Mouse (Mus musculus) ES-E14 (cell line): Measurements from ENCODE around the gene Usp15. TPM values are rescaled to one million over a fixed set of nuclear protein-coding genes. Genes with fewer than 3 reads are reported as not detected.

Experiments
- DNase-seq: peaks from one replicate; pipeline ENCODE4 v3.0.0-alpha.2; 2013; ENCODE audit warnings: low read depth, low spot score
- H3K27ac ChIP-seq: 2 replicates; pipeline ENCODE4 v1.5.1; 2012; ENCODE audit warnings: low read depth, mild to moderate bottlenecking, low read length, moderate library complexity, mixed read lengths; ENCODE audit not compliant: poor library complexity, insufficient read depth, severe bottlenecking
- H3K36me3 ChIP-seq: 2 replicates; pipeline ENCODE4 v1.6.1; 2012; ENCODE audit warnings: mild to moderate bottlenecking, low read length, moderate library complexity, mixed read lengths; ENCODE audit not compliant: control insufficient read depth, poor library complexity, insufficient read depth, severe bottlenecking
- H3K4me1 ChIP-seq, 2 experiments: fragments of 150-350 bp in 1 of 2; sonication (generic) in 1 of 2; 2 replicates each; pipeline ENCODE4 v1.6.1; 2012; ENCODE audit warnings: low read length in 2 of 2, mild to moderate bottlenecking in 1 of 2, mixed read lengths in 1 of 2; ENCODE audit not compliant: control insufficient read depth in 2 of 2, insufficient read depth in 2 of 2, poor library complexity in 1 of 2
- H3K4me3 ChIP-seq, 2 experiments: fragments of 150-350 bp in 1 of 2; sonication (generic) in 1 of 2; 2 replicates each; pipeline ENCODE4 v1.5.1; 2012; ENCODE audit warnings: low read length in 2 of 2, low read depth in 1 of 2, mild to moderate bottlenecking in 1 of 2, mixed read lengths in 1 of 2; ENCODE audit not compliant: insufficient read depth in 1 of 2, poor library complexity in 1 of 2, severe bottlenecking in 1 of 2
- H3K9ac ChIP-seq: 2 replicates; pipeline ENCODE4 v1.6.1; 2012; ENCODE audit warnings: low read depth, mild to moderate bottlenecking, low read length, mixed read lengths; ENCODE audit not compliant: poor library complexity, insufficient read depth, severe bottlenecking
- H3K9me3 ChIP-seq: fragments of 150-350 bp; sonication (generic); 2 replicates; pipeline ENCODE4 v1.6.1; 2012; ENCODE audit warnings: low read depth, mild to moderate bottlenecking, low read length; ENCODE audit not compliant: control insufficient read depth, insufficient read depth
- CHD2 ChIP-seq: IDR thresholded peaks from 2 replicates; pipeline ENCODE4 v1.6.1; 2014; ENCODE audit warnings: mild to moderate bottlenecking, low read depth, low read length, inconsistent platforms
- HCFC1 ChIP-seq: IDR thresholded peaks from 2 replicates; pipeline ENCODE4 v1.6.1; 2012; ENCODE audit warnings: low read length, inconsistent platforms, borderline replicate concordance; ENCODE audit not compliant: insufficient read depth
- MAFK ChIP-seq: IDR thresholded peaks from 2 replicates; pipeline ENCODE4 v1.6.1; 2014; ENCODE audit warnings: mild to moderate bottlenecking, low read depth, low read length, inconsistent platforms; ENCODE audit not compliant: insufficient read depth
- ZC3H11A ChIP-seq: IDR thresholded peaks from 2 replicates; pipeline ENCODE4 v1.6.1; 2012; ENCODE audit warnings: low read depth, mild to moderate bottlenecking, inconsistent platforms, low read length, borderline replicate concordance
- ZNF384 ChIP-seq: IDR thresholded peaks from 2 replicates; pipeline ENCODE4 v1.6.1; 2012; ENCODE audit warnings: low read depth, low read length, inconsistent platforms
- in situ Hi-C, 2 experiments: fragments of 600-800 bp; cut with MboI; formaldehyde crosslinking; loops; one replicate each; pipeline ENCODE4 v1.15.1; 2025; ENCODE audit warnings: low sequenced_read_pairs in 2 of 2, inconsistent platforms in 1 of 2; ENCODE audit not compliant: unreplicated experiment in 2 of 2
- total RNA-seq: library from RNA; depleted of rRNA; stranded (reverse); fragments of 300-350 nt; gene quantifications from 2 replicates; pipeline ENCODE4 v1.2.3, GENCODE M21; 2012

The Usp15 gene
- total RNA-seq, 1 experiment, result 97.6 TPM

- no peaks in the 10 kb centered on the region; a peak in 1 of 4 replicates for H3K4me1 ChIP-seq
- H3K36me3 ChIP-seq, result no peaks in the 10 kb centered on the region
- TF ChIP-seq ZNF384 (no peak), ZC3H11A (no peak), HCFC1 (no peak), MAFK (no peak), CHD2 (no peak)
- no peak for DNase-seq
- no peak overlapping the region for H3K27ac ChIP-seq
- in situ Hi-C loops, result no loop called here
- no peak overlapping the region for H3K4me3 ChIP-seq
- H3K9ac ChIP-seq, result no peak overlapping the region
- H3K9me3 ChIP-seq, result no peaks in the 10 kb centered on the region
Observed at GRCm38 (mm10) chr10:123200996-123201395, 4.2 kb upstream of the Usp15 start.

- in situ Hi-C loops, result no loop called here
- H3K27ac ChIP-seq, result no peak overlapping the region
- no peaks in the 10 kb centered on the region; a peak in 1 of 4 replicates for H3K4me1 ChIP-seq
- TF ChIP-seq CHD2 (no peak), ZNF384 (no peak), ZC3H11A (no peak), HCFC1 (no peak), MAFK (no peak)
- H3K4me3 ChIP-seq, result no peak overlapping the region
- no peak overlapping the region for H3K9ac ChIP-seq
- no peaks in the 10 kb centered on the region for H3K36me3 ChIP-seq
- H3K9me3 ChIP-seq, result no peaks in the 10 kb centered on the region
- DNase-seq, result no peak
Observed at GRCm38 (mm10) chr10:123200320-123200659, 3.5 kb upstream of the Usp15 start.

- in situ Hi-C loops, result no loop called here
Observed at GRCm38 (mm10) chr10:123199615-123200319, 3.0 kb upstream of the Usp15 start.

GRCm38 (mm10) chr10:123199119-123199518 is 2.3 kb upstream of the Usp15 start:
- Histone ChIP-seq H3K9me3 (no peaks in the 10 kb centered on the region), H3K4me1 (no peaks in the 10 kb centered on the region; a peak in 1 of 4 replicates), H3K36me3 (no peaks in the 10 kb centered on the region), H3K4me3 (no peak overlapping the region), H3K9ac (no peak overlapping the region), H3K27ac (no peak overlapping the region)
- in situ Hi-C loops, result no loop called here
- DNase-seq, result no peak
- no peak for TF ChIP-seq HCFC1
- TF ChIP-seq MAFK, result no peak
- TF ChIP-seq ZC3H11A, result no peak
- TF ChIP-seq ZNF384, result no peak
- TF ChIP-seq CHD2, result no peak

More at GRCm38 (mm10) chr10:123199615-123200319, 3.0 kb upstream of the Usp15 start:
- no peak overlapping the region for H3K27ac ChIP-seq
- H3K4me1 ChIP-seq, result no peaks in the 10 kb centered on the region; a peak in 1 of 4 replicates
- no peak overlapping the region for H3K4me3 ChIP-seq
- no peak for DNase-seq
- no peak for TF ChIP-seq MAFK
- TF ChIP-seq HCFC1, result no peak
- TF ChIP-seq CHD2, result no peak
- TF ChIP-seq ZNF384, result no peak
- TF ChIP-seq ZC3H11A, result no peak
- no peak overlapping the region for H3K9ac ChIP-seq
- H3K36me3 ChIP-seq, result no peaks in the 10 kb centered on the region
- H3K9me3 ChIP-seq, result no peaks in the 10 kb centered on the region

GRCm38 (mm10) chr10:123198183-123198582 is 1.4 kb upstream of the Usp15 start:
- Histone ChIP-seq H3K9me3 (no peaks in the 10 kb centered on the region), H3K36me3 (no peaks in the 10 kb centered on the region), H3K9ac (no peak overlapping the region), H3K4me1 (no peaks in the 10 kb centered on the region; a peak in 1 of 4 replicates), H3K4me3 (no peak overlapping the region), H3K27ac (no peak overlapping the region)
- in situ Hi-C loops, result no loop called here
- TF ChIP-seq ZNF384 (no peak), CHD2 (no peak), HCFC1 (no peak), MAFK (no peak), ZC3H11A (no peak)
- no peak for DNase-seq
